Mouse (Mus musculus) forebrain, embryonic 13.5 days (tissue): ENCODE data around the gene Olfr1148. TPM values are rescaled to one million over a fixed set of nuclear protein-coding genes. Genes with fewer than 3 reads are reported as not detected.

Experiments
- ATAC-seq: fragments of 200-750 bp; cut with Nextera tagmentation; 2 replicates; pipeline ENCODE4 v1.8.0; 2017
- H3K27ac ChIP-seq: fragments of 300-500 bp; sonication (generic); 2 replicates; pipeline ENCODE4 v1.5.1; 2015; ENCODE audit warnings: inconsistent platforms, mild to moderate bottlenecking, moderate library complexity
- H3K27me3 ChIP-seq: fragments of 300-500 bp; sonication (generic); 2 replicates; pipeline ENCODE4 v1.6.1; 2015; ENCODE audit warnings: mild to moderate bottlenecking, inconsistent platforms
- H3K36me3 ChIP-seq: fragments of 300-500 bp; sonication (generic); 2 replicates; pipeline ENCODE4 v1.6.1; 2015; ENCODE audit warnings: mild to moderate bottlenecking, inconsistent platforms; ENCODE audit not compliant: poor library complexity, severe bottlenecking
- H3K4me1 ChIP-seq: fragments of 300-500 bp; sonication (generic); 2 replicates; pipeline ENCODE4 v1.6.1; 2015; ENCODE audit warnings: inconsistent platforms
- H3K4me2 ChIP-seq: fragments of 300-500 bp; sonication (generic); 2 replicates; pipeline ENCODE4 v1.6.1; 2015; ENCODE audit warnings: inconsistent platforms, mild to moderate bottlenecking, moderate library complexity
- H3K4me3 ChIP-seq: fragments of 300-500 bp; sonication (generic); 2 replicates; pipeline ENCODE4 v1.5.1; 2015; ENCODE audit warnings: mild to moderate bottlenecking, inconsistent platforms
- H3K9ac ChIP-seq: fragments of 300-500 bp; sonication (generic); 2 replicates; pipeline ENCODE4 v1.6.1; 2015; ENCODE audit warnings: mild to moderate bottlenecking, inconsistent platforms
- H3K9me3 ChIP-seq: fragments of 300-500 bp; sonication (generic); replicated peaks from 2 replicates; pipeline ENCODE4 v1.6.1; 2016; ENCODE audit warnings: inconsistent platforms
- WGBS: fragments of 180-500 bp; shearing (Covaris S2); methylation state at CpG from one replicate; pipeline ENCODE4 v1.1.7; 2015; 5-methylcytosine and 5-hydroxymethylcytosine counted together
- polyA plus RNA-seq: library from polyadenylated mRNA; unstranded; fragments of >200 nt; fragmentation: Nextera tagmentation; extraction: Ambion mirVana; gene quantifications from 2 replicates; pipeline ENCODE4 v1.2.1, GENCODE M21; 2015

Gene Olfr1148
- not detected in 2 replicates for polyA plus RNA-seq

GRCm38 (mm10) chr2:87830233-87830632 is at the start of gene Olfr1148:
Gene Olfr1148, plus strand, starts transcription at chr2:87830533.
- 97% methylated on average over 1 of the region's 1 CpGs for WGBS
- Histone ChIP-seq H3K36me3 (no peaks in the 10 kb centered on the region), H3K4me2 (no peak within 1 kb of the TSS)

GRCm38 (mm10) chr2:87800292-87800691 is 30.0 kb upstream of the Olfr1148 start, which contains the start of gene Olfr1143:
Gene Olfr1143, plus strand, starts transcription at chr2:87800592.
- H3K36me3 ChIP-seq, result no peaks in the 10 kb centered on the region
- no peaks in the 10 kb centered on the region for H3K9me3 ChIP-seq
- H3K27ac ChIP-seq, result no peak within 1 kb of the TSS
- ATAC-seq, result no peak
- H3K4me2 ChIP-seq, result no peak within 1 kb of the TSS
- no peak within 1 kb of the TSS for H3K9ac ChIP-seq
- H3K4me1 ChIP-seq, result no peaks in the 10 kb centered on the region
- H3K4me3 ChIP-seq, result no peak within 1 kb of the TSS
- no peaks in the 10 kb centered on the region for H3K27me3 ChIP-seq

More at GRCm38 (mm10) chr2:87830233-87830632, at the start of gene Olfr1148:
- Histone ChIP-seq H3K27ac (no peak within 1 kb of the TSS), H3K9ac (no peak within 1 kb of the TSS), H3K9me3 (no peaks in the 10 kb centered on the region), H3K4me3 (no peak within 1 kb of the TSS), H3K4me1 (no peaks in the 10 kb centered on the region), H3K27me3 (no peaks in the 10 kb centered on the region)
- ATAC-seq, result no peak

GRCm38 (mm10) chr2:87809522-87809921 is 20.8 kb upstream of the Olfr1148 start, which contains the start of gene Olfr1145:
Gene Olfr1145, plus strand, starts transcription at chr2:87809822.
- no peaks in the 10 kb centered on the region for H3K36me3 ChIP-seq
- no peak for ATAC-seq
- H3K9ac ChIP-seq, result no peak within 1 kb of the TSS
- H3K9me3 ChIP-seq, result no peaks in the 10 kb centered on the region
- no peak within 1 kb of the TSS for H3K4me2 ChIP-seq
- H3K4me1 ChIP-seq, result no peaks in the 10 kb centered on the region
- H3K4me3 ChIP-seq, result no peak within 1 kb of the TSS
- no peak within 1 kb of the TSS for H3K27ac ChIP-seq
- H3K27me3 ChIP-seq, result no peaks in the 10 kb centered on the region
- 81% methylated on average over 1 of the region's 1 CpGs for WGBS

GRCm38 (mm10) chr2:87843693-87844092 is 13.4 kb downstream of the Olfr1148 start, which contains the start of gene Olfr1150-ps1:
Gene Olfr1150-ps1, plus strand, starts transcription at chr2:87843993.
- no peak for ATAC-seq
- Histone ChIP-seq H3K36me3 (no peaks in the 10 kb centered on the region), H3K4me2 (no peak within 1 kb of the TSS), H3K9me3 (no peaks in the 10 kb centered on the region; the same call in 1 of the 2 replicates), H3K9ac (no peak within 1 kb of the TSS), H3K27ac (no peak within 1 kb of the TSS), H3K4me3 (no peak within 1 kb of the TSS), H3K4me1 (no peaks in the 10 kb centered on the region), H3K27me3 (no peaks in the 10 kb centered on the region)
- WGBS, result 81% methylated on average over 1 of the region's 1 CpGs

- no peaks in the 10 kb centered on the region for H3K36me3 ChIP-seq
- H3K9ac ChIP-seq, result no peak within 1 kb of the TSS
- H3K4me3 ChIP-seq, result no peak within 1 kb of the TSS
- H3K4me2 ChIP-seq, result no peak within 1 kb of the TSS
- no peaks in the 10 kb centered on the region for H3K4me1 ChIP-seq
- ATAC-seq, result no peak
- 91% methylated on average over 1 of the region's 1 CpGs for WGBS
- no peaks in the 10 kb centered on the region for H3K9me3 ChIP-seq
- H3K27ac ChIP-seq, result no peak within 1 kb of the TSS
- no peaks in the 10 kb centered on the region for H3K27me3 ChIP-seq
These were observed 25.2 kb downstream of the Olfr1148 start, which contains the start of gene Olfr1151 for GRCm38 (mm10) chr2:87855562-87855961. Gene Olfr1151, plus strand, starts transcription at chr2:87855862.

GRCm38 (mm10) chr2:87866192-87866591 is 35.9 kb downstream of the Olfr1148 start, which contains the start of gene Olfr1152:
Gene Olfr1152, plus strand, starts transcription at chr2:87866492.
- Histone ChIP-seq H3K36me3 (no peaks in the 10 kb centered on the region), H3K4me2 (no peak within 1 kb of the TSS), H3K4me3 (no peak within 1 kb of the TSS), H3K9me3 (no peaks in the 10 kb centered on the region), H3K27ac (no peak within 1 kb of the TSS), H3K9ac (no peak within 1 kb of the TSS), H3K27me3 (no peaks in the 10 kb centered on the region), H3K4me1 (no peaks in the 10 kb centered on the region)
- no peak for ATAC-seq

Other genes with a start within 250 kb of the Olfr1148 start
- not detected in 2 replicates for gene Olfr1130, start 224.3 kb upstream of the Olfr1148 start, polyA plus RNA-seq
- gene Olfr1131, start 203.4 kb upstream of the Olfr1148 start, polyA plus RNA-seq, result not detected in 2 replicates
- gene Olfr1132, start 193.0 kb upstream of the Olfr1148 start, polyA plus RNA-seq, result not detected in 2 replicates
- gene Olfr1133, start 183.2 kb upstream of the Olfr1148 start, polyA plus RNA-seq, result not detected in 2 replicates
- gene Olfr1134, start 172.1 kb upstream of the Olfr1148 start, polyA plus RNA-seq, result not detected in 2 replicates
- not detected in 2 replicates for gene Olfr1135, start 156.9 kb upstream of the Olfr1148 start, polyA plus RNA-seq
- not detected in 2 replicates for gene Olfr1136, start 136.6 kb upstream of the Olfr1148 start, polyA plus RNA-seq
- gene Olfr1137, start 117.4 kb upstream of the Olfr1148 start, polyA plus RNA-seq, result not detected in 2 replicates
- gene Olfr1138, start 90.6 kb upstream of the Olfr1148 start, polyA plus RNA-seq, result not detected in 2 replicates
- not detected in 2 replicates for gene Olfr1140, start 86.8 kb upstream of the Olfr1148 start, polyA plus RNA-seq
- gene Olfr1141, start 76.5 kb upstream of the Olfr1148 start, polyA plus RNA-seq, result not detected in 2 replicates
- gene Olfr152, start 51.0 kb upstream of the Olfr1148 start, polyA plus RNA-seq, result not detected in 2 replicates
- not detected in 2 replicates for gene Olfr1143, start 29.9 kb upstream of the Olfr1148 start, polyA plus RNA-seq
- not detected in 2 replicates for gene Olfr1145, start 20.7 kb upstream of the Olfr1148 start, polyA plus RNA-seq
- not detected in 2 replicates for gene Olfr1150-ps1, start 13.5 kb downstream of the Olfr1148 start, polyA plus RNA-seq
- gene Olfr1151, start 25.3 kb downstream of the Olfr1148 start, polyA plus RNA-seq, result not detected in 2 replicates
- 0.03 TPM in 1 of 2 replicates, not detected in the other for gene Olfr1152, start 36.0 kb downstream of the Olfr1148 start, polyA plus RNA-seq
- gene Olfr1153, start 64.4 kb downstream of the Olfr1148 start, polyA plus RNA-seq, result not detected in 2 replicates
- not detected in 2 replicates for gene Olfr1154, start 74.6 kb downstream of the Olfr1148 start, polyA plus RNA-seq
- gene Olfr1155, start 114.6 kb downstream of the Olfr1148 start, polyA plus RNA-seq, result not detected in 2 replicates
- not detected in 2 replicates for gene Olfr1156, start 122.6 kb downstream of the Olfr1148 start, polyA plus RNA-seq
- not detected in 2 replicates for gene Olfr1157, start 137.8 kb downstream of the Olfr1148 start, polyA plus RNA-seq
- gene Olfr74, start 144.1 kb downstream of the Olfr1148 start, polyA plus RNA-seq, result not detected in 2 replicates
- not detected in 2 replicates for gene Olfr1158, start 159.6 kb downstream of the Olfr1148 start, polyA plus RNA-seq
- not detected in 2 replicates for gene Olfr1160, start 177.7 kb downstream of the Olfr1148 start, polyA plus RNA-seq
- not detected in 2 replicates for gene Olfr1161, start 192.2 kb downstream of the Olfr1148 start, polyA plus RNA-seq
- gene Olfr73, start 207.2 kb downstream of the Olfr1148 start, polyA plus RNA-seq, result not detected in 2 replicates
- not detected in 2 replicates for gene Olfr1162, start 220.6 kb downstream of the Olfr1148 start, polyA plus RNA-seq
- not detected in 2 replicates for gene Olfr1163, start 241.3 kb downstream of the Olfr1148 start, polyA plus RNA-seq